16 mouse cellular contexts compared by ENCODE assay signal in the genomic region with DNA sequence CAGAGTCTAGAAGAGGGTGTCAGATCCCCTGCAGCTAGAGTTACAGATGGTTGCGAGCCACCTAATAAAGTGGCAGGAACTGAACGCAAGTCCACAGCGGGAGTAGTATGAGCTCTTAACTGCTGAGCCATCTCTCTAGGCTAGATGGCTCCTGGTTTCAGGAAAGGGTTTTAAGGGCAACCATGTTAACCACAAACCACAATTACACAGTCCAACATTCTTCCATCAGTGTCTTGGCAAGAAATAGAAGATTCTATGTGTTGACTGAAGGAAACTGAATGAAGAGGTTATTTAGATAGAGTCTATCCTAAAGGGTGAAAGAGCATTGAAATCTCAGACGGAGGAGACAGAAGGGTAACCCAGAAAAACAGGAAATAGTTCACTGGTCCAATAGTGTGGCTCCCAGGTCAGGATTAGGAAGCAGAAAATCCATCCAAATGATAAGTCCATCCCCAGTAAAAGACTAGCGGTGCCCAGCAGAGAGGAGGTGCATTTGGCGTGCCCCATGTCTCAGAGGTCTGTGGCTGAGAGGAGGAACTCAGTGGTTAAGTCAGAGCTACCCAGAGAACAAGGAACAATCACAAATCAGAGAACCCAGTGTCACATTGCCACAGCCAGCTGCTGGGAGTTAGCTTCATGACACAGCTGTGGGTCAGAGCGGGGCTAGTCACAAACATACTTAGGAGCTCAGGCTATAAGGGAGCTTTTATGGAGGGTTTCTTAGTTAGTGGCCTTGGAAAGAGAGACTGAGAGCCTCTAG.
DNase-seq lines count a peak whose midpoint lies in the region; ATAC-seq lines count a peak whose summit lies in the region.
"Had no signal": no experiment of that assay in that cellular context is flagged by ENCODE, and none has a peak within 500 bp of the region (broad histone marks: within the 10 kb centered on the region; RNA-seq: fewer than 3 reads in every experiment).

No protein-coding gene starts in this region.

- peak; percentile 27 for DNase-seq in layer of hippocampus, adult 11-12 months (ENCODE audit: low spot score)
- no peak for DNase-seq in layer of hippocampus, postnatal 10 days (ENCODE audit: low spot score in 2 of 2)
- DNase-seq in 3T3-L1 (ENCODE audit: low read depth, low spot score) = peak; percentile 94
- DNase-seq in c-Kit-positive CD71-negative TER-119-negative erythroid progenitor cells, embryonic 14.5 days (ENCODE audit: low read depth) = peak; percentile 9
- DNase-seq in liver = no peak
- DNase-seq in retina, embryonic 14.5 days (ENCODE audit: low spot score) = no peak
- no peak for DNase-seq in spleen, postnatal 4 days (ENCODE audit: low spot score in 2 of 2)
- DNase-seq: adrenal gland, adult 8-10 months; cerebellum, adult 11-12 months; cerebellum, postnatal 25 days; heart, postnatal 36 days; kidney, adult 18-20 months; kidney, postnatal 25 days; liver, embryonic 13.5 days had no signal

- peak; percentile 58 for ATAC-seq in granulocyte monocyte progenitor cell, adult 5-6 weeks (replicated peaks; ENCODE audit: poor library complexity, severe bottlenecking)
- ATAC-seq: midbrain, embryonic 15.5 days had no signal

Comparison
In these comparisons a context has a peak if more than half of its experiments do, and no peak if none do; other contexts are left out.
1. DNase-seq: peak in layer of hippocampus, adult 11-12 months (single experiment), 3T3-L1 (single experiment) and c-Kit-positive CD71-negative TER-119-negative erythroid progenitor cells, embryonic 14.5 days (single experiment); none in layer of hippocampus, postnatal 10 days (0 of 2), liver (single experiment), retina, embryonic 14.5 days (single experiment) and spleen, postnatal 4 days (0 of 2).